Mouse (Mus musculus): ENCODE results near the gene Pygo2. TPM values are rescaled to one million over a fixed set of nuclear protein-coding genes. Genes with fewer than 3 reads are reported as not detected.

Gene Pygo2
- polyA plus RNA-seq (2015; fragmentation: Nextera tagmentation; extraction: Ambion mirVana): 13.2 and 16.6 TPM in 2 replicates

DNA sequence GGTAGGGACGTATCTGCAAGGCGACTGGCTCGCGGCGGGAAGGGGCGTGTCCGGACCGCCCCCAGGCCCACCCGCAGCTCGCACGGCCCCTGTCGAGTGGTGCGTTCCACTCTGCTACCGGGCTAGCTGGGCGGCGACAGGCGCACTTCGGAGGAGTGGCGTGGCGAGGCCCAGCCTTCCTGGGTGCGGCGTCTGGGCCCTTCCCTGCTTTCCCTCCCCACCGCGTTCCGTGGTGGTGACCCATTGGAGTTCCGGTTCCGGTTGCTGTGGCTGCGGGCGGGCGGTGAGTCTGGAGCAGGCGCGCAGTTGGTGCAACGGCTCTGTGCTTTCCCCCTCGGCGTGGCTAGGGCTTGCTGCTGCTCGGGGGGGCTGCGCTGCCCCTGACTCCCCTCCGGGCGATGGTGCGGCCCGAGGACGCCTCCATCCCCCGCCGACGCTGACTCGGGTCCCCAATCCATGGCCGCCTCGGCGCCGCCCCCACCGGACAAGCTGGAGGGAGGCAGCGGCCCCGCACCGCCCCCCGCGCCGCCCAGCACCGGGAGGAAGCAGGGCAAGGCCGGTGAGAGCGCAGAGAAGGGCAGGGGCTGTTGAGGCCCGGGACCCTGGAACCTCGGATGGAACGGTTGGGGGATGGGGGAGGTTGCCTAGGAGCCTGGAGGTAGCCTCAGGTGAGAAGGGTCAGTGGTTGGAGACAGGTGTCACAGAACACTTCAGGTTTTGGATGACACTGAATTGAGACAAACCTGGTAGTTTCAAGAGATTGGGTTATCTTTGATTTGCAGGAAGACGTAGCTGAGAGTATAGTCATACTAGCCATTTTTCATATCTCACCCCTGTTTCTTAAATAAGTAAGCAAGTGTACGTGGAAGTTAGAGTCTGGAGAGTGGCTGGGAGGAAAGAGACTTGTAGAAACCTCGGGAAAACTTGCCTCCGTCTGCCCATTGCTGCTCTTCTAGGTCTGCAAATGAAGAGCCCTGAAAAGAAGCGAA lies at the start of gene Pygo2:
Gene Pygo2, plus strand, starts transcription at position 44 of the 989 bp plus-strand sequence.

DNA sequence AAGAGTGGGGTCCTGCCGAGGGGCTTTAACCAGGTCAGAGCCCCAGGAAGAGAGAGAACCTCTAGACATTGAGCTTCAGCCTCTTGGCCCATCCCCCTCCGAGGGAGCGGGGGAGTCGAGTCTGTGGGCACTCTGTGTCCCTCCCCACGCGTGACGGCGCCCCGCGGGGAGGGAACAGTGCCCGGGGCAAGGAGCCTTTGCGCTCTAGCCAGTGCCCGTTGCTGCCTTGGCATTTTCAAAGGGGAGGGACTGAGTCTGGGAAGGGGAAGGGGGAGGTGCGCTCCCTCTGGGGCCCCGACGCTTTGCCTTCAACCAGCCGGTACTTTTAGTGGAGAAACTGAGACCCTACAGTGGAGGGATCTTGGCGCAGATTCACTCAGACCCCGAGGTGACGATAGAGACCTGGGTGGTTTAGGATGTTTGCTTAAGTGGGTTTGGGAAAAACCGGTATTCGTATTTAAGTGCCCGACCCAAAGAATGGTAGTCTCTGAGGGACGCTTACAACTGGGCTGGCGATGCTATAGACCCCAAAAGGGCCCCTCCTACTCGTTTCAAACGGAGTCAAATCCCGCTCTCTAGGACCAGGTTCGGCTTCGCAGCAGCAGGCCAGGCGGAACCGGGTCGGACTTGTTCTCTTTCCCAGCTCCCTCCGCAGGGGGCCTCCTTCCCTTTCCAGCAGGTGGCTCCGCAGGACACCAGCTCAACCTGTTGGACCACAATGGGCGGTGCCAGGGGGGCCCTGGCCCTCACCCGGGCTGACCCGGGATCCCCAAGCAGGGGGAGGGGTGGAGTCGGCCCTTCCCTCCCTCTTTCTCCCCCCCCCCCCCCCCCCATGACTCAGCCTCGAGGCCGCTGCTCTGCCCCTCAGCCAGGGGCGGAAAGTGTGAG lies 35.8 kb upstream of the Pygo2 start, which contains the start of gene Zbtb7b:
Gene Zbtb7b, minus strand, starts transcription at position 771 of the 888 bp plus-strand sequence.

DNA sequence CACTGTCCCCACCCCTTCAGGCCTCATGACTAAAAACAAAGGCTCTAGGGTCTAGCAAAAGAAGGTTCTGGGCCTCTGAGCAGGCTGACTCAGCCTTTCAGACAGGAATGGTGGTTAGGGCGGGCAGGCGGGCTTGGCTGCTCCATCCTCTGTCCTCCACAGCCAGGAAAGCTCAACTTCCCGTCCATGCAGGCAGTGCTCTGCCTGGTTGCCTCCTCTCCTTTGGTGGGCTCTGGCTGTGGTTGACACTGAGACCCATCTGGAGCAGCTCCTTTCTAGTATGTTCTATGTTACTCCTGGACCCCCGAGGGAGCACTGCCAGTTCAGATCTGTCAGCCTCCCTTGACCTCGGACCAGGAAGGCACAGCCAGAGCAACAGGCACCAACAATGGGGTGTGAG lies 27.3 kb upstream of the Pygo2 start, which contains the start of gene Lenep:
Gene Lenep, minus strand, starts transcription at position 101 of the 400 bp plus-strand sequence.

DNA sequence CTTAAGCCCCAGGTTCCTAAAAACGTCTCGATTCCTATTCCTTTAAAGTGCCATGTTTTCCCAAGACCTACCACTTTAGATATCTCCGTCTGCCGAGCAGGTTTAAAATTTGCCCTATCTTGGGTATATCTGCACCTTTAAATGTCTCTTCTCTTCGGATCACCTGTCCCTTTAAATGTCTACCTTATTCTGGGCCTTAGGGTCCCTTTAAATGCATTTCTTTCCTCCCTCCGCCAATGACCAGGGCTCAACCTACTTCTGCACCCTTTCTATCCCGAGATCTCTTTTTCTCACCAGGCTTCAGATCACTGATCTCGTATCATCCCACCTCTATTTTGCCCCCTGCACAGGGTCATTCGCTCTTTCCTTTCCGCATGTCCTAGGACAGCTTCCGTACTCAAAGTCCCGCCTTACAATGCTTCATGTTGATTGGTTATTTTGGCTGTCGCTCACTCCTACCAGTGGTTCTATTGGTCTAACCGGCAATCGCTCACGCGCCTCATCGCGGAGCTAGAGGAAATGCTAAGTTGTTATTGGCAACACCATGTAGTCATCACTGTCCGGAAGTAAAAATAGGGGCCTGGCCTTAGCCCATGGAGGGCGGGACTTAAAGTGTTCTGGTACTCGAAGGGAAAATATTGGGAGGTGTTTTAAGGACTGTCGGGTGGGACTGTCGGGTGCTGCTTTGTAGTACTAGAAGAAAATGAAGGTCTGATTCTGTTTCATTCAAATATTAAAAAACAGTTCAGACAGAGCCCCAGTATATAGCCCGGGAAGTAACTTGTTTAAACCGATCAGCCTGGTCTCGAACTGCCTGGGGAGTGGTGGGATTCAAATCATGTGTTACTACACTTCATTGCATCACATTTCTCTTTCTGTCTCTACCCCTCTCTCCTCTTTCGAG lies 18.3 kb upstream of the Pygo2 start, which contains the start of gene Flad1:
Gene Flad1, minus strand, starts transcription at position 381 of the 904 bp plus-strand sequence.

DNA sequence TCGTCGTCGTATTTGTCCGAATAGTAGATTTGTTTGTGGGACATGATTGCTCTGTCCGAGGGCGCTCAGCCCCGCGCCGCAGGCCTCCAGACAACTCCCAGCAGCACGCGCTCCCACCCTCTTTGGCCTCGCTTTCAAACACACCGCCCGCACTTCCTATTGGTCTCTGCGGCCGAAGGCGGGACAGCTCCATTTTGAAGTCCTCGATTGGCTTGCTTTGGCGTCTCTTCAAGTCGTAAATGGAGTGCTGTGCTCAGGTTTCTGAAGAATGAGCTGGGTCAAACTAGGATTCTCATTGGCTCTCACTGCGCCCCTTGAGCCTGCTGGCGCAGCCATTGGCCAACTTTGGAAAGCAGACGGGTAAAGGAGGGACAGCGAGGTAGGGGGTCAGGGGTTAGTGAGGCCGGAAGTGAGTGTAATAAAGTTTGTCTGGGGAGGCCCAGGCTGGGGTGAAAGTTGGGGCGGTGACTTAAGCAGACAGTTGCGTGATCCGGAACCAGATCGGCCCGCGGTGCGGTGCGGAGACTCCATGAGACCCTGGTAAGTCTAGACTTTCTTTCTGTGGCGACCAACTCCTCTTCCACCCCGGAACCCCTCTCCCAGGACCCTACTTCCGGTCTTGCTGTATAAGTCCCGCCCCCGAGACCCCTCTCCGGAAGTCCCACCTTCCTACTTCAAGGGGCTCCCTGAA lies 11.7 kb upstream of the Pygo2 start, which contains the start of the genes Cks1b and Shc1:
Gene Cks1b, minus strand, starts transcription at position 214 of the 691 bp plus-strand sequence.
Gene Shc1, plus strand, starts transcription at position 274 of the 691 bp plus-strand sequence.

DNA sequence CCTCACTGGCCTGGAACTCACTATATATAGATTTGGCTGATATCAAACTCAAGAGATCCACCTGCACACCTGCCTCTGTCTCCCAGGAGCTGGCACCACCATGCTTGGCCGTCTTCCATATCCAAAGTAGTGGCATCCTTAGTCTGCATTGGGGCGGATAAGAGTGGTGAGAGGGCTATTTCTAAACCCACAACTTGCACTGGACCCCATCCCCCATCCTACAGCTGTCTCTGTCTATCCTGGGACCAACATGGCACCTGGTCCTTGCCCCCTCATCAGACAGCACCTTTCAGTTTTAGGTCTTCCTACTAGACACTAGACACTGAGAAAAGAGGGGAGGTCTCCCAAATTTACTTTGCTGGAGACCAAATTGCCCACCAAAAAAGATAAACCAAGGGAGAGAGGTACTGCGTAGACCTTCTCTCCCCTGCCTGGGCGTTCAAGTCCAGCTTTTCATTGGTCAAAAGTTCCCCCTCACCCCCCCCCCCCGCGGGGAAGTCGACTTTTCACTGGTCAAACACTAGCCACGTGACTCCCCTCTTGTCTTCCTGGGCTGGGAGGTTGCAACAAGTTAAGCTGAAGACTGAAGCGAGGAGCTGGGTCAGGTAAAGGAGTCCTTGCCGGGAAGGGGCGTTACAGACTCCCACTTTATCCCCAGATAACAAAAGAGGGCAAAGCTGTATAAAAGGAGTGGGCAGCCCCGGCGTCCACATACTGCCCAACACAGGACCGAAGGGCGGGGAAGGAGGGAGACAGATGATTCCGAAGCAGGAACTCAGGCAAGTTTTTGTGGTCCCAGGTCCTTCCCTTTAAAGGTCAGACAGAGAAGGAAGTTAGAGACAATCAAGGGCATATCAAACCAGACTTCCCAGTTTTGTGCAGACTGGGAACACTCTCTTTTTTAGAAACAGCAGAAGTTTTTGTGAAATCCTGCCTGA lies 6.4 kb downstream of the Pygo2 start, which contains the start of gene Pbxip1:
Gene Pbxip1, plus strand, starts transcription at position 531 of the 938 bp plus-strand sequence.

DNA sequence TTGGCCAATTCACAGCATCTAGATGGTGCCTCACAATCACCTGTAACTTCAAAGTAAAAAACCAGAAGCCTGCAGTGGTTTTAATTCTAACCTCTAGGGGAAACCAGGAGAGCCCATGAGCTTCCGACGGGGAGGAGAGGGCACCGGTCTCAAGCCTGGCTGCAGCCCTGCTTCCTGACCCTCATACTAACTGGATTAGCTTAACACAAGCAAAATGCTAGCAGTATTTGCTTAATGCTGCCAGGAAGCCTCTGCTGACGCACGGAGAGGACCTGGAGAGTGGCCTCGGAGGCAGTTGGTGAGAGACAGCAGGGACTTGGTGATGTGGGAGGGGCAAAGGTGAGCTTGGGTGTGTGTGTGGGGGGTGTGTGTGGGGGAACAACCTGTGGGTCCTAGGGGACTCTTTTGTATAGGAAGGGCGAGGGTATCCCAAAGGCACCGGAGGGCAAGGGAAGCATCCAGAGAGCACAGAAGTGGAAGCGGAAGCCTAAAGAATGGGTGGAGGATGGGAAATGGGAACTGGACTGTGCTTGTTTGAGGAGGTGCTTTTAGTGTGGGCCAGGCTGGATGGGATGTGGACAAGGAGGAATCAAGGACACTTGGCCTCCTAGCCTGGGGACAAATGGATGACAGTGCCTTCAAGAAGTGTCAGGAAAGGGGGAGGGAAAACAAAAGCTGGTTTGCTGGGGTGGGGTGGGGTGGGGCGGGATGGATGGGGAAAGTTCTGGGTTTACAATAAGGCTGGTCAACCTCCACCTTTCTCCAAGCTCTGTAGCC lies 24.6 kb downstream of the Pygo2 start, which contains the start of gene Pmvk:
Gene Pmvk, plus strand, starts transcription at position 141 of the 777 bp plus-strand sequence.

Other genes starting within 250 kb of the Pygo2 start
- 3.4 and 7.0 TPM in 2 replicates for gene Fam189b, start 247.1 kb upstream of the Pygo2 start, polyA plus RNA-seq (2015; fragmentation: Nextera tagmentation; extraction: Ambion mirVana)
- 27.4 and 34.1 TPM in 2 replicates for gene Gba, start 227.3 kb upstream of the Pygo2 start, polyA plus RNA-seq (2015; fragmentation: Nextera tagmentation; extraction: Ambion mirVana)
- 4.1 and 6.7 TPM in 2 replicates for gene Thbs3, start 215.0 kb upstream of the Pygo2 start, polyA plus RNA-seq (2015; fragmentation: Nextera tagmentation; extraction: Ambion mirVana)
- 110 and 117 TPM in 2 replicates for gene Mtx1, start 203.1 kb upstream of the Pygo2 start, polyA plus RNA-seq (2015; fragmentation: Nextera tagmentation; extraction: Ambion mirVana)
- 0.24 and 0.66 TPM in 2 replicates for gene Muc1, start 201.2 kb upstream of the Pygo2 start, polyA plus RNA-seq (2015; fragmentation: Nextera tagmentation; extraction: Ambion mirVana)
- gene Krtcap2, start 184.2 kb upstream of the Pygo2 start, polyA plus RNA-seq (2015; fragmentation: Nextera tagmentation; extraction: Ambion mirVana): 142 and 145 TPM in 2 replicates
- 0.10 and 0.32 TPM in 2 replicates for gene Trim46, start 183.9 kb upstream of the Pygo2 start, polyA plus RNA-seq (2015; fragmentation: Nextera tagmentation; extraction: Ambion mirVana)
- gene Dpm3, start 170.9 kb upstream of the Pygo2 start, polyA plus RNA-seq (2015; fragmentation: Nextera tagmentation; extraction: Ambion mirVana): 92.8 and 112 TPM in 2 replicates
- gene Slc50a1, start 159.6 kb upstream of the Pygo2 start, polyA plus RNA-seq (2015; fragmentation: Nextera tagmentation; extraction: Ambion mirVana): 36.7 and 47.5 TPM in 2 replicates
- gene Efna1, start 149.1 kb upstream of the Pygo2 start, polyA plus RNA-seq (2015; fragmentation: Nextera tagmentation; extraction: Ambion mirVana): 12.4 and 15.9 TPM in 2 replicates
- 0.12 and 0.20 TPM in 2 replicates for gene Efna3, start 107.2 kb upstream of the Pygo2 start, polyA plus RNA-seq (2015; fragmentation: Nextera tagmentation; extraction: Ambion mirVana)
- gene Efna4, start 92.2 kb upstream of the Pygo2 start, polyA plus RNA-seq (2015; fragmentation: Nextera tagmentation; extraction: Ambion mirVana): 2.4 and 2.6 TPM in 2 replicates
- 32.1 and 39.1 TPM in 2 replicates for gene Adam15, start 80.2 kb upstream of the Pygo2 start, polyA plus RNA-seq (2015; fragmentation: Nextera tagmentation; extraction: Ambion mirVana)
- gene Dcst2, start 68.2 kb upstream of the Pygo2 start, polyA plus RNA-seq (2015; fragmentation: Nextera tagmentation; extraction: Ambion mirVana): 0.07 TPM in 1 of 2 replicates, not detected in the other
- gene Dcst1, start 65.0 kb upstream of the Pygo2 start, polyA plus RNA-seq (2015; fragmentation: Nextera tagmentation; extraction: Ambion mirVana): 0.10 and 0.22 TPM in 2 replicates
- gene Zbtb7b, start 35.4 kb upstream of the Pygo2 start, polyA plus RNA-seq (2015; fragmentation: Nextera tagmentation; extraction: Ambion mirVana): 2.5 and 4.8 TPM in 2 replicates
- gene Lenep, start 27.4 kb upstream of the Pygo2 start, polyA plus RNA-seq (2015; fragmentation: Nextera tagmentation; extraction: Ambion mirVana): not detected in 2 replicates
- gene Flad1, start 18.3 kb upstream of the Pygo2 start, polyA plus RNA-seq (2015; fragmentation: Nextera tagmentation; extraction: Ambion mirVana): 17.2 and 17.7 TPM in 2 replicates
- gene Cks1b, start 11.8 kb upstream of the Pygo2 start, polyA plus RNA-seq (2015; fragmentation: Nextera tagmentation; extraction: Ambion mirVana): 345 and 362 TPM in 2 replicates
- 42.6 and 45.2 TPM in 2 replicates for gene Shc1, start 11.8 kb upstream of the Pygo2 start, polyA plus RNA-seq (2015; fragmentation: Nextera tagmentation; extraction: Ambion mirVana)
- gene Pbxip1, start 6.5 kb downstream of the Pygo2 start, polyA plus RNA-seq (2015; fragmentation: Nextera tagmentation; extraction: Ambion mirVana): 19.8 and 25.3 TPM in 2 replicates
- 25.5 and 26.8 TPM in 2 replicates for gene Pmvk, start 24.3 kb downstream of the Pygo2 start, polyA plus RNA-seq (2015; fragmentation: Nextera tagmentation; extraction: Ambion mirVana)
- 0.43 and 1.0 TPM in 2 replicates for gene Kcnn3, start 90.0 kb downstream of the Pygo2 start, polyA plus RNA-seq (2015; fragmentation: Nextera tagmentation; extraction: Ambion mirVana)

All from spleen, postnatal 0 days (tissue).